Mouse (Mus musculus) brain, embryonic 14.5 days (tissue): Measurements from ENCODE around the gene Jmjd8.

Experiments
- CTCF ChIP-seq: fragments of 200-500 bp; IDR thresholded peaks from 2 replicates; pipeline ENCODE4 v1.5.1; 2012; ENCODE audit warnings: inconsistent platforms, mild to moderate bottlenecking, moderate library complexity, borderline replicate concordance; ENCODE audit not compliant: insufficient read depth, insufficient read length; ENCODE audit errors: extremely low read depth
- POLR2A ChIP-seq: fragments of 200-500 bp; IDR thresholded peaks from 2 replicates; pipeline ENCODE4 v1.6.1; 2012; ENCODE audit warnings: mild to moderate bottlenecking, inconsistent platforms, borderline replicate concordance; ENCODE audit not compliant: poor library complexity, insufficient read depth, insufficient read length, severe bottlenecking; ENCODE audit errors: extremely low read depth

DNA sequence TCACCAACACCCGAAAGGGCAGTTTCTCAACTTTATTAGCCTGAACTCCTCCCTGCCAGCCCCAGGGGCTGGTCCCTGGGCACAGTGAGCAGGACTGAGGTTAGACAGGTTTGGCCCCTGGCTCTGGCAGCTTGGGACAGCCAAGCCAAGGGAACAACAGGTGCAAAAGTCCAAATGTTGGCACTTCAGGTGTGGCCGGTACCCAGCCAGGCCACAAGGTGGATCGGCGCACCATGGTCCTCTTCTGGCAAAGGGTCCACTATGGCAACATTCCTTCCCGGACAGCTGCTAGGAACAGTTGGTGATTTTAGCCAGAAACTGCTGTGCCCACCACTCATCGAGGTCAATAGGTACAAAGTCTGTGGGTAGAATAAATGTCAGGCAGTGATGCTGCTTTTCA lies 35.0 kb downstream of the Jmjd8 start:
- TF ChIP-seq POLR2A, result no peak
- TF ChIP-seq CTCF, result no peak
